Mouse (Mus musculus) urinary bladder, postnatal 36 days (tissue): ENCODE measurements around the gene Olfr1047.
"Not testable (repeated sequence)": the region's sequence is repeated elsewhere in the genome, so short reads cannot be mapped to it uniquely, and the experiment has no call there.

Experiments used
- DNase-seq, 2 experiments: peaks; one replicate each; pipeline ENCODE4 v3.0.0; 2022; ENCODE audit warnings: low spot score in 2 of 2, mixed read lengths in 1 of 2

Gene Olfr1047

GRCm38 (mm10) chr2:86231301-86231700, at the start of gene Olfr1047:
Gene Olfr1047, minus strand, starts transcription at chr2:86231401.
- no peak for DNase-seq

DNA sequence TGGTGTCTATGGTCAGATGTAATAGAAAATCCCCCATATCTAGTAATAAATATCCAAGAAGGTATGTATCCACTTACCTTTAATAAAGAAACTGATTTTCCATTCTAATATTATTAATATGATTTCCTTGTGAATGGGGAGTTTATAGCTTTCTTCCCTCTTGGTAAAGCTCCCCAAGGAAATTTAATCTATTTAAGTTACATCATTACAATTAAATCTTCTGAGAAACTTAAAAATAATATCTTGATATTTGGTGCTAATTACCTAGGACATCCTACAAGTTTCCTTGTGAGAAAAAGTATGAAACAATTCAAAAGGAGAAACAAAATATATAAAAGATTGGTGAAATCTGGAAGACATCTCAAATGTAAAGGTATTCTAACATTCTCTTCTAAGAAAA, 47.8 kb upstream of the Olfr1047 start, which contains the start of gene Olfr1051:
Olfr1051 (minus strand) TSS at position 101 of the 400 bp plus-strand sequence.
- DNase-seq: not testable (repeated sequence)

GRCm38 (mm10) chr2:86258228-86258627, 27.0 kb upstream of the Olfr1047 start, which contains the start of gene Olfr1049:
Gene Olfr1049, minus strand, starts transcription at chr2:86258328.
- not testable (repeated sequence) for DNase-seq

GRCm38 (mm10) chr2:86240189-86240588, 9.0 kb upstream of the Olfr1047 start, which contains the start of gene Olfr1048:
Gene Olfr1048, minus strand, starts transcription at chr2:86240289.
- DNase-seq: no peak

DNA sequence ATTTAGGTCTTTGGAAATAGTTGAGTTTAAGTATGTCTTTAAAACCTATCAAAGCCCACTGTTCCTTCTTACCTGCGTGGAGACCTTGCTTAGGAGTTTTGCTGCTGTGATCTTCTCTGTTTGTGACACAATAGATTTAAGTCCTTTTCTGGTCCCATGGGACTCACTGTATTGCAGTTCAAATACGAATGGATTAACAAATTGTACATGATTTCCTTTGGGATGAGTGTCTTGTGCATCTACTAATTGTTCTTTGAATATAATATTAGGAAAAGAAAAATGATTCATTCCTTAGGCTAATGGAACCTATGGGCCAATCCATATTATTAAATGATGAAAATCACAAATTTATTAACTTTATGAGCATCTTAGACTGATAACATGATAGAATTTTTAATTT, 12.0 kb downstream of the Olfr1047 start, which contains the start of gene Olfr1046:
Olfr1046 (minus strand) TSS at position 101 of the 400 bp plus-strand sequence.
- no peak for DNase-seq

GRCm38 (mm10) chr2:86202909-86203308, 28.3 kb downstream of the Olfr1047 start, which contains the start of gene Olfr1045:
Gene Olfr1045, minus strand, starts transcription at chr2:86203009.
- DNase-seq: no peak

- DNase-seq: no peak
Measured at GRCm38 (mm10) chr2:86195863-86196262, 35.3 kb downstream of the Olfr1047 start.

DNA sequence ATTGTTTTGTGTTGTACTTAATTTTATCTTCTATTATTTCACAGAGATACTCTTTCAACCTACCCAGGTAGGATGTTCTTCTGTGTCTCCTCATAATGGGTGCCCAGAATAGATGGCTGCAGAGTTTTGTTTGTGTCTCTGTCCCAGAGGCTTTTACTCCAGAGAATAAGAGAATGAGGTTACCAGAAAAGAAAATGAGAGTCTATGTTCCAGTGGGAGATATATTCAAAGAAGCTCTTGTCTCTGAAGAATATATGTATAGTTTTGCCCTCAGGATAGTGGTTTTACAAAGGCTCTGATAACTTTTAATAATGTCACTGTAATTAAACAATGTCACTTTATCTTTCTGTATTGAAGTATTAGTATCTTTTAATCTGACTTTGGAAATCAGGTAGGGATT, 45.6 kb downstream of the Olfr1047 start, which contains the start of gene Olfr52:
Olfr52 (minus strand) TSS at position 101 of the 400 bp plus-strand sequence.
- DNase-seq: no peak

GRCm38 (mm10) chr2:86179950-86180349, 51.3 kb downstream of the Olfr1047 start:
- DNase-seq: no peak

DNA sequence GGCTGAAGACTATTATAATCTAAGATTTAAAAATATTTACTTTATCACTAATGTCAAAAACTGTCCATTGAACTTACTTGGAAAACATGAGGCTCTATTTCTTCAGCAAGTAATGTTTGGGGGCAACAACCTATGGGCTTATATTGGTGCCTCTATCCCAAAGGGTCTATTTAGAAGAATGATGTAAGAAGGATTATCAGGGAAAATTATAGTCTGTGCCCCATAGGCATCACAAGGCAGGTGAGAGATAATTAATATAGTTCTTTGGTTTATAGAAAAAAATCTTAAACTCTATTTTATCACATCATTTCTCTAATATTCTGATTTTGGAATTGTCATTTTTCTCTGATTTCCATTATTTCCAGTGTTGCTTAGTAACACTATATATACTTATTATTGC, 53.5 kb downstream of the Olfr1047 start, which contains the start of gene Olfr1044:
Olfr1044 (minus strand) TSS at position 101 of the 400 bp plus-strand sequence.
- no peak for DNase-seq
